Mouse (Mus musculus) gastrocnemius, adult 18-20 months (tissue): ENCODE measurements at regions not wholly inside any gene's neighbourhood (a gene's known extent, or its start where the extent isn't known, plus 50 kb on each side); places are given as distances from the start of the nearest gene placed in this dataset.

Source experiments
- DNase-seq: peaks from one replicate; pipeline ENCODE4 v3.0.0; 2021; ENCODE audit warnings: low spot score

DNA sequence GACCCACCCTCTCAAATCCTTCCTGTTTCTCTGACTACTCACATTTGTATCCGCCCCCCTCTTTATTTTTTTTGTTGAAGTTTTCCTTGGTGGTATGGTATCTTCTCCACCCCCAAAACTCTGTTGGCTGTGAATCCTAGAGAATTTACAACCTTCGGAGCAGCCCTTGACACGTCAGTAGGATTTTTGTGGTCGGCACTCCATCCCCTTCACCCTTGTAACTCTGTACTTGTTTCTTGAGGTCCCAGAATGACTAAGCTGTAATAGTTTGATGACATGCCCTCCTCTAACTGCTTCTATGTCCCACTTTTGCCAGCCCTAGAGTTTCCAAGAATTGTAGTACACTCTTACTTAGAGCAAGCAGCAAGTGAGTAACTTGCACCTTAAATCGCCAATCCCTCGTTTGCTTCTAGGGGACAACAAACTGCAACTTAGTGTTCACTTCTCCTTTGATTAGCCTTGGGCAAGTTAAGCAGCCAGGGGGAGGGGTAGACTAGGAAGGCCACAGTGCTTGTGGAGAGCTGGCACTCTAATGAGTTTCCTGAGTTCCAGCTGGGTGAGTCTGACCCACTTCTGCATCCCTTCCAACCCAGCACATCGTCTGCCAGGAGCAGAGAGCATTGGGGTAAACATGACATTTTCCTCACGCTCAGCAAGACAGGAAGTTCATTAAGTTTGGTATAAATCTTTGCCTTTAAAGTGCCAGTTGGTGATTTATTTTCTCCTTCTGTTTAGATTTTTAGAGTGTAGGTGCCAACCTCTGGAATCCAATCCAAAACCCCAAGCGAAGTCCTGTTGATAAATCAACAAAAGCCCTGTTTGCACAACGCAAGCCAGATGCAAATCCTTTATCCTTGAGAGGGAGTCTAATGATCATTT lies 118.7 kb downstream of the Foxa2 start:
- no peak for DNase-seq

DNA sequence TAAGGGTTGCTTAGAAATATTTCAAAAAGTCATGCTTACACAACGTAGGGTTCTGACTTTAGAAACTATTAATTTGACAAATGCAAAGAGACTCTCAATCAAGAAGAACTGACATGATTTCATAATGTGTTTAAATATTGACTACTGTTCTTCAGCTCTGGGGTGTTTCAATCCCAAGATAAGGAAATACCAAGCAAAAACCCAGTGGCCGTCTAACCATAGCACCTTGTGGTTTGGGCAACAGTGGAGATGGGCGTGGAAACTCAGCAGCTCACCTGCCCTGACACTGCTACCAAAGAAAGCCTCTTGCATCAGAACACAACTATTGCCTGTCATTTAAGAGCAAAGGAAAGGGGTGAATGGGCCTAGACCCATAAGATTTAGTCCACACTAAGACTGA lies 119.9 kb downstream of the Foxa2 start:
- no peak for DNase-seq

DNA sequence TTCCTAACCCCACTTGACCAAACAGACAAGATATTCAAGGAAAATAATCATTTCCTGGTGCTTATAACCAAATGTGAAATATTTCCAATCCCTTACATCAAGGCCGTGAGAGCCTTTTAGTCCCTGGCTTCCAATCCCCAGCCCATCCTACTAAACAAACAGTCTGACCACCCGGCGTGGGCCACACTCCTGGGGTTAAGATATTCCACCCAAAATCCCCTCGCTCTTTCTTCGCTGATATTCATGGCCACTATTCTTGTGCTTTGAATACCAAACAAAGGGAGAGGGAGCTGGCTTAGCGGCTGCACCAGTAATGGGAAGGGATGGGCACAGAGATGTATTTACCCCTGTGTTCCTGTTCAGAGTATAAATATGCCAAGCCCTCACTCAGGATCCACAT lies 139.4 kb downstream of the Foxa2 start:
- no peak for DNase-seq

DNA sequence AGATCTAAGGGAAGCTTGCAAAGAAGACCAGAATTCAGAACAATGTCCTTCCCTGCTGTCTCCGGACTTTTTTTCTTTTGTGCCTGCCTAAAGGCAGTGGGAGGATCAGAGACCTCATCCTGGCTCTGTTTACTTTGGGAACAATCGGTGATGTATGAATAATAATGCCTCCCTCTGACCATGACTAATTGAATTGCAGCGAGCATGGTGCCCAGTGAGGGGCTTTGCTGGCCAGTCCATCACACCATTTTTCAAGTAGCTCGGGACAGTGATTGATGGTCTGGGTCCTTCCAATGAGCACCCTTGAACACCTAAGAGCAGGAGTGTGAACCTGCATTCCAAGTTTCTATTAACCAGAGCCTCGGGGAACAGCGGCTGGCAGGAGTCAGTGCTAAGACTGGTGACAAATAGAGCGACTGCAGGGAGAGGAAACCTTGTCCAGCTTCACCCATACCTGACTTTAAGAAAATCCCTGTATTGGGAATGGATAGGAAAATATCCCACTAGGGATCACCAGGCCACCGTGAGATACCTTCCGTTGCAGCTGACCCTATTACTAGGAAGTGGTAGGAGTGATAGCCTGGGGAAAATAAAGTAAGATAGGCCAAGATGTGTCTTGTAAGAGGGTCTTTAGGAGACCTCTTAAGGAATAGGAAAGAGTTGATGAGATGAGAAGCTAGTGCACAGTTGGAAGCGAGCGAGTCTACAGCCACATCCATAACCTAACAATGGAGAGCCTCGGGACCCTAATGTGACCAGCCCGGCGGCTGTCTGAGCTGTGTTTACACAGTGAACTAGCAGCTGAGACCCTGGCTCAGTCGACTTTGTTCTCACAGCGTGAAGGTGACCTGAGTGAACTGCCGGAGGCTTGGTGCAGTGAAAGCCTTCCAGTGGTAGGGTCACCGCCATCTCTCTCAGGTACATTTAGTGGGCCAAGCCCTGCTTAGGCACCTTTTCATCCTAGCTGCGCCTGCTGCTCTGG lies 140.7 kb downstream of the Foxa2 start:
- no peak for DNase-seq

DNA sequence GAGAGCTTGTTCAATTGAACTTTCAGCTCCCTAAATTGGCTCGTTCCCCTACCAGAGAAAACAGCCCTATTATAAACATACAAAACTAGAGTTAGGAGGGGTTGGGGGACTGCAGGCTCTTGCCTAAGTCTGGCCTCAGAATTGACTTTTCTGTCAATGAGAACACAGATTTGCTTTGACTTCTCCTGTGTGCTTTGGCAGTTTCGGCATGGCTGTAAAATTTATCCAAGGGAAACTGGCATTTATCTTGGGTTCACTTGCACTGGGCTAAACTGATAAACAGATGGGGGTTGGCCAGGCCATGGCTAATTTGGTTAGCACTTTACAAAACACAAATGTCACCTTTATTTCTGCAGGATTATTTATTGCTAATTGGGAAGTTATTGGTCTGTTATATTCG lies 141.7 kb downstream of the Foxa2 start:
- no peak for DNase-seq

DNA sequence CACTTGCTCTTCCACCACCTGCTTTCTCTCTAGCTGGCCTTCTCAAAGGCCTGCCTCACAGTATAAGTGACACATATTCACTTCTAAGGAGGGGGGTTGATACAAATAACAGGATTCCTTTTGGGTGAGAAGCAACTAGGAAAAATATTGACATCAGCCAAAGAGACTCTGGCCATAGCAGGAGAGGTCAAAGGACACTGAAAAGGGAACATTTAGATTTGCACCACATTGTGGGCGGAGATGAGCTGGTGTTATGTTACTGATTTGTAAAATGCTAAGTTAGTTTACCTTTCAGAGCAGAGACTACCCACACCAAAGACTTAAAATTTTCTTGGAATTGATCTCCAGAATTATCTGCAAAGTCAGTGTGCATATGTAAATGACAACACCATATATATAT lies 147.5 kb downstream of the Foxa2 start:
- no peak for DNase-seq

DNA sequence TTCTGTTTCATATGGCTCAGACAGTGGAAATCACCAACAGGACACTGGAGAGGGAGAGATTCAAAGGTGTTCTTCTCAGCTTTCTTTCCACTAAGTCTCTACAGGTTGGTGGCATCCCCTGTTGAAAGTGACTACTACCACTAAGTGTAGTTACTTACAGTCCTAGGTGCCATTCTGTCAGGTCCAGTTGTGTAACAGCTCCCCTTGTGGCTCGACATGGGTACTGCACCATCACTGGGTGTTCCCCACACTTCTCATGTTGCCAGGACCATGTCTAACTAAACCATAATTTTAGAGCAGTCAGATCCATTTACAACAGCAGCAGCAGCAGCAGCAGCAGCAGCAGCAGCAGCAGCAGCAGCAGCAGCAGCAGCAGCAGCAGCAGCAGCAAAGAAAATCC lies 151.1 kb downstream of the Foxa2 start:
- DNase-seq = peak; percentile 2

DNA sequence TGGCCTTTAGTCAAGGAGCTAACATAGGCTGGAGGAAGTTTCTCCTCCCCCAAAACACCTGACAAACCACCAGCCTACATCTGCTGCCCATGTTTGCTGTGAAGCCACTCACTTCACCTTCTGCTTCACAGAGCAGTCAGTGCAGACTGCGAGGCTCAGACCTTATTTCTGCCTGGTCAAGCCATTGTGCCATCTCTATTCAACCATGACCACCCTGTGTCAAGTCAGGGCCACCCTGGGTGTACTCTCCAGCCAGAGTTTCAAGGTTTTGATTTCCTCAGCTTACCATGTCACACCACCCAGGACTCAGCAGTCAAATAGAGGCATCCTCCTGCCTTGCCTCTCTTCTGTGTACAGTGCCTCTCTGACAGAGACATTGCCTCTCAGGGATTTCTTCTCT lies 152.6 kb downstream of the Foxa2 start:
- DNase-seq = no peak

DNA sequence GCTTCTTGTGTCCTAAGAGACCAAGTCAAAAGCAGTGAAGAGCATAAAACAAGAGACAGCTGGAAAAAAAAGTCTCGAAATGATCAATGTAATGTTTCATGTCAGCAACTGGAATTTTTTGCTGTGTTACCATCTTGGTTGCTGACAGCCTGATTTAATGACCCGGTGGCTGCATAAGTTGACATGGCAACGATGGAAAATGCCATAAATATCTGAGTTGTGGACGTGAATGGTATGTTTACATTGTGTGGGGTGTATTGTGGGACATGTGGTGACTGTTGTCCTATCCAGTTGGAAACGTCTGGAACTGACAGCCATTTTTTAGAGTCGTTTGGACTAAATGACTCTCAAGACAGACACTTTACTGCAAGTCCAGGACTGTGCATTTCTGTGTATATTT lies 160.6 kb downstream of the Foxa2 start:
- no peak for DNase-seq

DNA sequence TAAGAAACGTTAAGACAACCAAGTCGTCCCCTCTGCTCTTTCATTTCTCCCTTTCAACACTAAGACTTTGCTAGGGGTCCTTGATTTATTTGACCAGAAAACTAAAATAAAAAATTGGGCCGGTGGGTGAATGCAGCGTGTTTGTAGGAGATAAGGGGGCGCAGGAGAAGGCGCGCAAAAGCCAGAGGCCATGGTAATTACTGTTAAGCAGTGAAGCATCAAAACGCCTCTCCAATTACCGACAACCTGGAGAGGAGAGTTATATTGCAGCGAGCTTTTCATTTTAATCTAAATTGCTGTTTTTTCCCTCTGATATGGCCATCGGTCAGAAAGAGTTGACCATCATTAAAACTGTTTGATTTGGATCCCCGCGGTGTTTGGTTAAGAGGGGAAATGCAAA lies 168.9 kb downstream of the Foxa2 start:
- no peak for DNase-seq

DNA sequence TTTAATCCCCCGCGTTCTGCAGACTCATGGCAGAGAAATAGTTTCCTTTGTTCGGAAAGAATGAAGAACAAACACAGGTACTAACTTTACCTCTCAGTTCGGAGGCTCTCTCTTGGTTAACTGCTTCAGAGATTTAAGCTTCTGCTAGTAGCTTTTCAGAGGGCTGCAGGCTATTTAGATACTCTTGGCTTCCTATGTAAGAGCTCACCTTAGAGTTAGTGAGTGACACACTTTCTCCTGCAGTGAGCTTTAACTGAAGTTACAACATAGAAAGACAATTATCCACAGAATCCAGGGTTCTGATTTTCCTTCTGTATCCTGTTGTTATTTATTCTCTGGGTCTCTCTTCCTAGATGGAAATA lies 169.2 kb downstream of the Foxa2 start:
- DNase-seq = no peak

DNA sequence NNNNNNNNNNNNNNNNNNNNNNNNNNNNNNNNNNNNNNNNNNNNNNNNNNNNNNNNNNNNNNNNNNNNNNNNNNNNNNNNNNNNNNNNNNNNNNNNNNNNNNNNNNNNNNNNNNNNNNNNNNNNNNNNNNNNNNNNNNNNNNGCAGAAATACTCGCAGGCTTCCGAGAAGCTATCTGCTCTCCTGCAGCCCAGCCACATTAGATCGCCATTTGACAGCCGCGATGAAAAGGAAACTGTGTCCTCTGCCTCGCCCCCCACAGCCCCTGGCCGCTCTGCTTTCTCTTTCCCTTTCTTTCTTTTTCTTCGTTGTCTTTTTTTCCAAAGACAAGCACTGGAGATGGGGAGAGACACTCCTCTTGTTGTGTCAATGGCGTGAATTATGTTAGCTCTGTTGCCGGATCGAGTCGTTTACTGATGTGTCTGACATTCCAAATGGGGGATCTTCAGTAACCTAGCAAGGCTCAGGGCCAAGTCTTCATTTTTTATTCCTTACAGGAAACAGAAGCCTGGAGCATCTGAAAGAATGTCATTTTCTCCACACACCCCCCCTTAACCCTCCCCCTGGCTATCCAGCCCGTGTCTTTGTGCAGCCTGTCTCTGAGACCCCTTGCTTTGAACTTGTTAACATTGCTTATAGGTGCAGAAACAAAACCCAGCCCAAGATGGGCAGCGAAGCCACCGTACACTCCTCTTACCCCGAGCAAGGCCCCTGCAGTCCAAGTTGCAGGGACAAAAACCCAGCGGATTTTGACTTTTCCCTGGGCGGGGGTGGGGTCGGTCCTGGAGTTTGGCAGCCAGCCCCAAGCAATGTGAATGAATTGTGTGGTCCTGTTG lies 169.8 kb downstream of the Foxa2 start:
- DNase-seq = no peak

DNA sequence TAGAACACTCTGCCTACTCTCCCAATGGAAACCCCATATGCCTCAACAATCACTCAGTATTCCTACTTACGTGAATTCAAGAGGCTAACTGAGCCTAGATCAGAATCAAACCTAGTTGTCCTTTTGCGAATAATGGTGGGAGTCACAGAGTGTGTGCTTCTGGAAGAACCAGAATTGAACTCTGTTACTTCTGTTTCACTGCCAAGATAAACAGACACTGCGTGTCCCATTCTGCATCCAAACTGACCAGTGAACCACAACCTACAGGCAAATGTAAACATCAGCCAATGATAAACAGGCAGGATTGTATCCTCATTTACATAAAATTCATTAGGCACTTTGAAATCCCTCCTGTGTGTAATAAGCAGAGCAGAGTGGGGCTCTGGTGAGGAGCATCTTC lies 173.8 kb downstream of the Foxa2 start:
- DNase-seq = no peak

DNA sequence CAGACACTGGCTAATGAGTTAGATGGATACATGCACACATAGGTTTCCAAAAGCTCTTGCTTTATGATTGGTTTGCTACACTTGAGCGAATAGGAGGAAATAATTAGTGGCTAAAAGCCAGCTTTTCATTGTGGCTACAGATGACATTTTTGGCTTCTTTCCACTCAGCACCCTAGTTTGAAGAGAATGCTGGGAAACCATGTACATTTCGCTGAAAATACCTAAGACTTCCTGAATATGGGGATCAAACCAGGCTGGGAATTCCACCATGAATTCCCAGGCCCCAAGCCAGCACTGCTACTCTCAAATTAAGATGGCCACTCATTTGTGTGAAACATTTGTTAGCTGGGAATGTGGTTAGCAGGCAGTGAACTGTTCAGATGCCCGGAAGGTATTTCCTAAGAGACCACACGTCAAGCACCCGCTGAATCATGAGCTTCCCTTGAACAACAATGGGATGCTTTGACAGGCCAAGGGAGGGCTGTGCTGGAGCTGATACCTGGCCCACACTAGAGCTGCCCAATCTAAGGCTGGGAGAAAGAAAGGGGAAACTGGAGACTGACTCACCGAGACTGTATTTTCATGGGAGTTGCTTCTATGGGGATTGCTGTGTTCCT lies 195.5 kb downstream of the Foxa2 start:
- DNase-seq = no peak

DNA sequence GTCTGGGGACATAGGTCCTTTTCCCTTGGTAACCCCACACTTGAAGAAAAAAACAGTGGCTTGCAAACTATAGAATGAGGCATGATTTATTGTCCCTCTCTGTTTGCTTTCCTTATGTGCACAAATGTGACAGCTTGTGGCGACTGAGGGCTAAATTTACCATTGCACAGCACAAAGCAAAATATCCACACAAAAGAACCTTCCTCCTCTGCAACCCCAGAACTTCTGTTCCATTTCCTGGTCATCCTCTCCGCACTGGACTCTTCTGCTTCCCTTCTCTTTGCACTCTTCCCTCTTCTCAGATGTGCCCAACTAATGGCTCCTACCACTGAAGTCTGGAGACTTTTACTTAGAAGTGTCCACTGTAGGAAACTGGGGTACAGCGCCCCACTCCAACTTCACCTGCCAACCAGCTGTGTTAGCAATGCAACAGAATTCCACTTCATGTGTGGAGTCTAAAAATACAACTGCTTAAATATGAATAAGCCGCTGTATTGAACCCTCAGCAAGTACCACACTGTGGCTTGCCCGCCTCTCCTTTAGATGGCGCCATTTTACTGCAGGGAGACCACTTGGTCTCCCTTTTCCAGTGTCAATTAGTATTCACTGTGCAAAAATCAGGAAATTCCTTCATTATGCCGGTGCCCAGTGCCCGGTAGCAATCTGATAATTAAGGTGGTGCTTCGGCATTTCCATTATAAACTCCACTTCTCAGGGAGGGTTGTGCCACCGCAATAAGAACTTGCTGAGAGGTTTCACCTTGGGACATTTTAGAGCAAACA lies 199.6 kb downstream of the Foxa2 start:
- DNase-seq = no peak

DNA sequence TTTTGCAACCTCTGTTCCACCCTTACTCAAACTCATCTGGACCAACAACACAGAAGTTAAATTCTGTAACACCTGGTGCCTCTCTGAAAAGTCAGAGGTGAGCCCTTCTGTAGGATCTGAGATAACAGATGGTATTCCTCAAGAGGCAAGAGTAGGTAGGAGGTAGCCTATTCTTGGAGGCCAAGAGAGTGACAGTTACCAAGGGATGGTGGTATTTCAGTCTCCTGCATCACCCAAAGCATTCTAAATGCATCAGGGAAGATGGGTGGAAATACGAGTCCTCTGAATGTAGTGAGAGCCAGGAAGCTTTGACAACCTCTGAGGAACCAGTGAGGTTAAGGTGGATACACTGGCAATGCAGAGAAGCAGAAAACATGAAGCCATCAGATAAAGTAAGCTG lies 201.5 kb downstream of the Foxa2 start:
- DNase-seq = no peak

DNA sequence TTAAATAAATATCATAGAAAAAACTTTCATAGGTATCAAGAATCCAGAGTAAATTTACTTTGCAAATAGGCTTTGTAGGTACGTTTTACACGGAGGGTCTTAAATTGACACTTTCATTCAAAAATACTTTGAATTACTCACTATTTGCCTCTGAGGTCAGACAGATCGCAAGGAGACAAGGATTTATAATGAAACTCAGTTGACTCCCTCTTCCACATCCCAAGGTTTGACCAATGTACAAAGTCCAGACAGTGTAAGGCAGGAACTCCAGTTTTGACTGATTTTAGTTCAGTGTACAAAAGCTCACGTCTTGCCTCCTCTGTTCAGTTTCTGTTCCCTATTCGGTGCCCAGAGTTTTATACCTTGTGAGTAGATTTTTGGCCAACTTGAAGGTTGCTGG lies 205.8 kb downstream of the Foxa2 start:
- DNase-seq = no peak

DNA sequence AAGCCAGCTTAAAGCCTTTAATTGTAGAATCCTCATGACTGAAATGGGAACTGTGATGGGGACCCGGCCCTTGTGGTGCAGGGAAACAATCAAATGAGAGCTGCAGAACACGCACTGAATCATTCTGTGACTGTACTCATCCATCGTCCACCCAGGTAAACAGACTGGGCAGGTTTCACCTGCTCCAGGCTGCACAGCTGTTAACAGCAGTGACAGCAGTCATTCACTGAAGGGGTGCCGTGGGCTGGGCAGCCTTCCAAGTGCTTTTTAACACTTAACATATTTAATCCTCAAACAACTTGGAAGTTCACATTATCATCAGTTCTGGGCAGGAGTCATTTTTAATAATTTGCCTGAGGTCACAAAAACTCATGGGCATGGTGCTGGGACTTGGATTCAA lies 208.2 kb downstream of the Foxa2 start:
- DNase-seq = no peak

DNA sequence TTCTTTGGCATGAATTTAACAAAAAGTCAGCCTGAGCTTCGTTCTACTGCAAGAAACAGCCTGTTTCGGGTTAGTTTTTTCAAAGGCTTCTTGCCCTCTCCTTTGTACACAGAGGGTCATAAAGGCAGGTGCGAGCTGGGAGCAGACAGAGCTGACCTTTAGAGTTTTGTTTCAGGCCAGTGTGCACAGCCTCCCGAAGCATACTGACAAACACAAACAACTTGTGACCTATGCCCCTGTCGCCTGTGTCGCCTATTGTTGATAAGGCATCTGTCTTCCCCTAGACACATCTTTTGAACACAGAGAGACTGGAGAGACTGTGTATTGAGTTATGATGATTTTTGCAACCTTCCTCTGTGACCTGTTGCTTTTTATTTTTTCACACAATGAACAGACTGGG lies 216.2 kb downstream of the Foxa2 start:
- DNase-seq = no peak

DNA sequence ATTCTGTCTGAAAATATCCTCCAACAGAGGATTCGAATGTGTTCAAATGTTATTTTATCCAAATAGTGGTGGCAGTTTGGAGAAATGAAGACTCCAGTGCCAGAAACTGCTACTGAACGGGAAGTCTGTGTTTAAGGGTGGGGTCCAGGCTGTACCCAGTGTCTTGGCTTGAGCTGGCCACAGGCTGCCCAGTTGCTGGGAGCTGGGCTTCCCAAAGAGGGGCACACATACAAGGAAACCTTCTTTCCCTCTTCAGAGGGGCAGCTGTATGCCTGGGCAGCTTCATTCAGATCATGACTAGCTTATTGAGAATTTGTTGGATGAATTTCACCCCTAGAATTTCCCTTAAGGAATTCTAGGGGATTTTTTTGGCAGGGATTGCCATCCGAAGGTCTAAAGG lies 229.8 kb downstream of the Foxa2 start:
- no peak for DNase-seq

DNA sequence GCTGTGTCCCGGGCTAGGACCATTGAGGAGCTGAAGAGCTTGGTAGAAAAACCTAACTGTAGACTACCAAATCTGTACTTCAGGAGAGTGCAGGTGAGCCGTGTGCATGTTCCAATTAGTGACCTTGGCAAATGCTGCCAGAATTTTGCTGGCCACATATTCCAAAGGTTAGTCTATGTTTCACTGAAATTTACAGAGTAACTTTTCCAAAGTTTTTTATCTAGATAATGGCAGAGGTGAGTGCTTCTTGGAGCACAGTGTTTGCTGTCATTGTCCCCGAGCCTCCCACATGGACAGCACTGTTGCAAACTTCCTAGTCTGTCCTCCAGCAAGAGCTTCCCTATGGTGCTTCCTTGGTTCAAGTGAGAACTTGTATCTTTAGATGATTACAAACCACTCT lies 232.5 kb downstream of the Foxa2 start:
- no peak for DNase-seq
